Mouse (Mus musculus): ENCODE measurements around the gene Hspbap1. TPM values are rescaled to one million over a fixed set of nuclear protein-coding genes. Genes with fewer than 3 reads are reported as not detected.

The Hspbap1 gene
- polyA plus RNA-seq, 1 experiment from 2014 or later = 7.6 TPM

GRCm38 (mm10) chr16:35869656-35870055 is 99.5 kb downstream of the Hspbap1 start:
- Histone ChIP-seq H3K9ac (replicated peaks) (peak overlapping the region; percentile 98), H3K36me3 (replicated peaks; ENCODE audit: insufficient read depth, low read length) (peaks cover 16% of the 10 kb centered on the region), H3K4me2 (ENCODE audit: low read depth, low read length) (peak overlapping the region; percentile 80), H3K4me1 (ENCODE audit: insufficient read depth) (peaks cover 30% of the 10 kb centered on the region), H3K9me3 (ENCODE audit: low read length) (no peaks in the 10 kb centered on the region), H3K27ac (ENCODE audit: low read depth) (0 out of 2 replicates have a peak overlapping the region, but pooled peaks have one; percentile 8), H3K27me3 (ENCODE audit: insufficient read depth, low read length) (peaks cover 8% of the 10 kb centered on the region; the same call in 1 of the 2 replicates), H3K4me3 (ENCODE audit: low read depth, low read length) (peak overlapping the region; percentile 99)
- DNase-seq (no peak), ATAC-seq (no peak)
- TF ChIP-seq EP300 (IDR thresholded peaks at IDR 0.05; ENCODE audit: low read depth) = no peak
- TF ChIP-seq CTCF (IDR thresholded peaks at IDR 0.05; ENCODE audit: low read depth) = no peak
- WGBS (ENCODE audit: insufficient replicate concordance) = 55% methylated on average over 6 of the region's 6 CpGs

DNA sequence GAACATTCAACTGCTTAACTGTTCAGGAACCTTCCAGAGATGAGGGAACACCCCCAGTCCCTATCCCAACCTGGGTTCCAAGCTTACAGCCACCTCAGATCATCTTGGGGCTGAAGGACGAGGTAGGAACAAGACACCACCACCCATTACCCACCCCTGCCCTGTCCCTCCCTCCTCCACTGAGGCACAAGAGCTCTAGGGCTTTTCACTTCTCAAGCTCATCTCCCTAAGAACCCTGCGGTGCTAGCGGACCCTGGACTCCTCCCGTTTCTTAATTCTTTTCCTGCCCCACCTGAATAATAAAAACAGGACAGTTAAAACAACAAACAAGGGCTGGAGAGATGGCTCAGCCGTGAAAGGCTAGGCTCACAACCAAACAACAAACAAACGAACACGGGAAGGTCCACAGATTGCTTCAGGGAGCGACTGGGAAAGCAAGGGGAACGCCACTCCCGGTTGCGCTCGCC is 100.4 kb downstream of the Hspbap1 start:
- peaks cover 30% of the 10 kb centered on the region for H3K4me1 ChIP-seq (ENCODE audit: insufficient read depth)
- peak overlapping the region; percentile 98 for H3K9ac ChIP-seq (replicated peaks)
- no peak for DNase-seq
- peak overlapping the region; percentile 90 for H3K27ac ChIP-seq (ENCODE audit: low read depth)
- H3K27me3 ChIP-seq (ENCODE audit: insufficient read depth, low read length) = peaks cover 8% of the 10 kb centered on the region; the same call in 1 of the 2 replicates
- TF ChIP-seq EP300 (IDR thresholded peaks at IDR 0.05; ENCODE audit: low read depth) = no peak
- no peak for TF ChIP-seq CTCF (IDR thresholded peaks at IDR 0.05; ENCODE audit: low read depth)
- peak; percentile 37 for ATAC-seq
- WGBS (ENCODE audit: insufficient replicate concordance) = 2% methylated on average over 12 of the region's 12 CpGs
- H3K4me3 ChIP-seq (ENCODE audit: low read depth, low read length) = peak overlapping the region; percentile 99
- no peaks in the 10 kb centered on the region for H3K9me3 ChIP-seq (ENCODE audit: low read length)
- peak overlapping the region; percentile 80 for H3K4me2 ChIP-seq (ENCODE audit: low read depth, low read length)
- peaks cover 9% of the 10 kb centered on the region for H3K36me3 ChIP-seq (replicated peaks; ENCODE audit: insufficient read depth, low read length)

DNA sequence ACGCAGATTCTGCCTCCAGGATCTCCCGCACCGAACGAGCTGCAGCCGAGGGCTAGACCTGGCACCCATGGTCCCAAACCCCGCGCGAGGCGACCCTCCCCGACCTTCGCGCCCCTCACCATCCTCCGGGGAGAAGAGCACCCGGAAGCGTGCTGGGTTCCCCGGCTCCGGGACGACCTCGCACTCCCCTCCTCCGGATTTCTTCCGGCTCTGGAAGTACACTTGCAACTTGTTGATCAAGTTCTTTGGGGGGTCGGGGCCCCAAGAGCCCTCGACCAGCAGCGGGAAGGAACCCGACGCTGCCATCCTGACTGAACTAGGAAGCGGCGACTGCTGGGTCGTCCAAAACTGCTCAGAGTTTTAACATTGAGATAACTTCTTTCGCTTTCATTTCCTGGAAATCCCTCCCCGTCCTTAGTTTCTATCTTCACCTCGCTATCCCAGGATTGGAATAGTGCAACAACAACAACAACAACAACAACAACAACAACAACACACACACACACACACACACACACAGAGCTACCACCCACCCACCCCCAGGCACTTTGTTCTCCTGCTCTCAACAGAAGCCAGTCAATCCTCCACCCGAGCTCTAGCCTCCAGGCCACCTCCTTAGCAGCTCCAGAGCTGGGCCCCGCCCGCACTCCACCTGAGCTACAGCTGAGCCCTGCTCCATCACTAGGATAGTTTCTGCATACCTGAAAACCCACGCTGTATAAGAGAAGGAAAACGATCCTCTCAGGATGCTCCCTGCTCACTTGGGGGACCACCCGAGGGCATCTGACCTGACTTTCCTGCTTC is 101.1 kb downstream of the Hspbap1 start, which contains the start of gene Parp14:
Gene Parp14 (minus strand): TSS at position 497 of the 804 bp plus-strand sequence.
- DNase-seq = peak; percentile 68
- peaks cover 30% of the 10 kb centered on the region for H3K4me1 ChIP-seq (ENCODE audit: insufficient read depth)
- peak within 1 kb of the TSS; percentile 90 for H3K27ac ChIP-seq (ENCODE audit: low read depth)
- H3K27me3 ChIP-seq (ENCODE audit: insufficient read depth, low read length) = peaks cover 8% of the 10 kb centered on the region; the same call in 1 of the 2 replicates
- under 1% methylated on average over 36 of the region's 38 CpGs for WGBS (ENCODE audit: insufficient replicate concordance)
- peak; percentile 84 for ATAC-seq
- TF ChIP-seq EP300 (IDR thresholded peaks at IDR 0.05; ENCODE audit: low read depth) (no peak), CTCF (IDR thresholded peaks at IDR 0.05; ENCODE audit: low read depth) (no peak)
- H3K4me2 ChIP-seq (ENCODE audit: low read depth, low read length) = peak within 1 kb of the TSS; percentile 80
- H3K4me3 ChIP-seq (ENCODE audit: low read depth, low read length) = peak within 1 kb of the TSS; percentile 99
- peak within 1 kb of the TSS; percentile 98 for H3K9ac ChIP-seq (replicated peaks)
- no peaks in the 10 kb centered on the region for H3K9me3 ChIP-seq (ENCODE audit: low read length)
- H3K36me3 ChIP-seq (replicated peaks; ENCODE audit: insufficient read depth, low read length) = peaks cover 5% of the 10 kb centered on the region

- Histone ChIP-seq H3K27me3 (ENCODE audit: insufficient read depth, low read length) (peaks cover 8% of the 10 kb centered on the region; the same call in 1 of the 2 replicates), H3K27ac (ENCODE audit: low read depth) (peak overlapping the region; percentile 90; the same call in 1 of the 2 replicates), H3K4me1 (ENCODE audit: insufficient read depth) (peaks cover 30% of the 10 kb centered on the region), H3K9me3 (ENCODE audit: low read length) (no peaks in the 10 kb centered on the region), H3K36me3 (replicated peaks; ENCODE audit: insufficient read depth, low read length) (peaks cover under 1% of the 10 kb centered on the region; the same call in 1 of the 2 replicates), H3K9ac (replicated peaks) (peak overlapping the region; percentile 98; the same call in 1 of the 2 replicates), H3K4me2 (ENCODE audit: low read depth, low read length) (peak overlapping the region; percentile 80), H3K4me3 (ENCODE audit: low read depth, low read length) (peak overlapping the region; percentile 99)
- peak; percentile 11 for ATAC-seq
- WGBS (ENCODE audit: insufficient replicate concordance) = 13% methylated on average over 12 of the region's 12 CpGs
- TF ChIP-seq CTCF (IDR thresholded peaks at IDR 0.05; ENCODE audit: low read depth) (no peak), EP300 (IDR thresholded peaks at IDR 0.05; ENCODE audit: low read depth) (no peak)
- DNase-seq = no peak
Observed at GRCm38 (mm10) chr16:35871898-35872297, 101.7 kb downstream of the Hspbap1 start.

GRCm38 (mm10) chr16:35872410-35873006 is 102.3 kb downstream of the Hspbap1 start:
- DNase-seq = no peak
- no peaks in the 10 kb centered on the region for H3K9me3 ChIP-seq (ENCODE audit: low read length)
- no peak for TF ChIP-seq CTCF (IDR thresholded peaks at IDR 0.05; ENCODE audit: low read depth)
- no peak for TF ChIP-seq EP300 (IDR thresholded peaks at IDR 0.05; ENCODE audit: low read depth)
- peak overlapping the region; percentile 80 for H3K4me2 ChIP-seq (ENCODE audit: low read depth, low read length)
- H3K27me3 ChIP-seq (ENCODE audit: insufficient read depth, low read length) = peaks cover 8% of the 10 kb centered on the region; the same call in 1 of the 2 replicates
- H3K36me3 ChIP-seq (replicated peaks; ENCODE audit: insufficient read depth, low read length) = no peaks in the 10 kb centered on the region
- 0 out of 2 replicates have a peak overlapping the region, but pooled peaks have one; percentile 90 for H3K27ac ChIP-seq (ENCODE audit: low read depth)
- WGBS (ENCODE audit: insufficient replicate concordance) = 28% methylated on average over 14 of the region's 14 CpGs
- peak overlapping the region; percentile 99 for H3K4me3 ChIP-seq (ENCODE audit: low read depth, low read length)
- ATAC-seq = no peak
- H3K4me1 ChIP-seq (ENCODE audit: insufficient read depth) = peaks cover 30% of the 10 kb centered on the region
- H3K9ac ChIP-seq (replicated peaks) = peak overlapping the region; percentile 98; the same call in 1 of the 2 replicates

GRCm38 (mm10) chr16:35874416-35874815 is 104.2 kb downstream of the Hspbap1 start:
- peaks cover 8% of the 10 kb centered on the region; the same call in 1 of the 2 replicates for H3K27me3 ChIP-seq (ENCODE audit: insufficient read depth, low read length)
- H3K4me3 ChIP-seq (ENCODE audit: low read depth, low read length) = no peak overlapping the region
- peaks cover 21% of the 10 kb centered on the region for H3K4me1 ChIP-seq (ENCODE audit: insufficient read depth)
- H3K9ac ChIP-seq (replicated peaks) = no peak overlapping the region
- peak; percentile 84 for TF ChIP-seq CTCF (IDR thresholded peaks at IDR 0.05; ENCODE audit: low read depth)
- TF ChIP-seq EP300 (IDR thresholded peaks at IDR 0.05; ENCODE audit: low read depth) = no peak
- WGBS (ENCODE audit: insufficient replicate concordance) = 25% methylated on average over 3 of the region's 3 CpGs
- H3K36me3 ChIP-seq (replicated peaks; ENCODE audit: insufficient read depth, low read length) = no peaks in the 10 kb centered on the region
- no peaks in the 10 kb centered on the region for H3K9me3 ChIP-seq (ENCODE audit: low read length)
- no peak overlapping the region for H3K27ac ChIP-seq (ENCODE audit: low read depth)
- ATAC-seq = no peak
- DNase-seq = peak; percentile 74
- H3K4me2 ChIP-seq (ENCODE audit: low read depth, low read length) = no peak overlapping the region

Other genes with a start within 250 kb of the Hspbap1 start
- 0.11 TPM in 2 replicates for gene Sema5b, start 229.2 kb upstream of the Hspbap1 start, polyA plus RNA-seq (2015; fragmentation: Nextera tagmentation; extraction: Ambion mirVana)
- 5.7 and 6.2 TPM in 2 replicates for gene Dirc2, start 1.0 kb upstream of the Hspbap1 start, polyA plus RNA-seq (2015; fragmentation: Nextera tagmentation; extraction: Ambion mirVana)
- 2.1 and 2.3 TPM in 2 replicates for gene Parp14, start 101.2 kb downstream of the Hspbap1 start, polyA plus RNA-seq (2015; fragmentation: Nextera tagmentation; extraction: Ambion mirVana)
- 21.8 and 23.4 TPM in 2 replicates for gene Parp9, start 168.1 kb downstream of the Hspbap1 start, polyA plus RNA-seq (2015; fragmentation: Nextera tagmentation; extraction: Ambion mirVana)
- gene Dtx3l, start 168.8 kb downstream of the Hspbap1 start, polyA plus RNA-seq (2015; fragmentation: Nextera tagmentation; extraction: Ambion mirVana) = 15.8 and 16.3 TPM in 2 replicates
- gene Kpna1, start 208.4 kb downstream of the Hspbap1 start, polyA plus RNA-seq (2015; fragmentation: Nextera tagmentation; extraction: Ambion mirVana) = 14.8 and 17.6 TPM in 2 replicates